Mouse (Mus musculus) 3134 (cell line): ENCODE results near the gene Dido1.
A peak's percentile ranks its signal among the peaks of the same experiment; 100 is the strongest.

Experiments used
- DNase-seq: peaks from one replicate; pipeline ENCODE4 v3.0.0-alpha.2; 2011; ENCODE audit warnings: low spot score; ENCODE audit not compliant: insufficient read length; ENCODE audit errors: extremely low read depth

The Dido1 gene

GRCm38 (mm10) chr2:180689841-180690240 is 20.0 kb downstream of the Dido1 start:
- no peak for DNase-seq

DNA sequence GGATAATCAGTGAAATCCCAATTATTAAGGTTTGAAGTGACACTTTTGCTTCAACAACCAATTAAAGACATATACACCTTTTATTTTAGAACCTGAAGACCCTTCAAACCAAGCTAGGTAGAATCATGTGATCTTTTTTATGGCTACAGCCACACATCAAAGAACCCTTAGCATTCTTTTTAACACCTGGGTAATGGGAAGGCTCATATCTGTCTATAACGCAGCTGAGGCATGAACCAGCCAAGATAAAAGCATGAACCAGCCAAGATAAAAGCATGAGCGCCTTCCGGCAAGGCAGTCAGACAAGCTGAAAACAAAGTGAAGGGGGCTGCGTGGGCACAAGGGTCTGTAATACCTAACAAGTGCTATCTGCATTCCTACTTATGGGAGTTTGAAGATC is 25.8 kb downstream of the Dido1 start:
- no peak for DNase-seq

GRCm38 (mm10) chr2:180683524-180683923 is 26.3 kb downstream of the Dido1 start:
- no peak for DNase-seq

- DNase-seq = no peak
Measured at GRCm38 (mm10) chr2:180681225-180681624, 28.6 kb downstream of the Dido1 start.

DNA sequence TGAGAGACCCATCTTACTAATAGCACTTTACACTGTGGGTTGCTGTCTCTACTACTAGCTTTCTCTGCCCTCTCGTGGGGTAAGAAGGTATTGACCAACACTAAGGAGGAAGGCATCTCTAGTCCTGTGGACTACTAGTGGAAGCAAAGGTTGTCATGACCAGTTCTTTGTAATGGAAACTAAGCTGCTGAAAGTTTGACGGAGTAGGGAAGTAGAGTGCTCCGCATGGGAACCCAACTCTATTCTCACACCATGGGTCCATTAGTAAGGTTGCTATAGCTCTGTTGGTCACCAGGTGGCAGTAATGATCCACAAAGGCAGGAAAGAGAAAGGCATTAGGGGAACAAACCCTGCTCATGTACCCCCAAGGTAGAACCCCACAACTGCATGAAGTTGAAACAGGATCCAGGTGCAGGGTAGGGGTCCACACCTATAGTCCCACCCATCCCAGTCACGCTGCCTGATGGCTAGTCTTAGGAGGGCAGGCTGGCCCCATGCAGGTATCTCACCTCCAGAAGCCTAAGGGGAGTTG is 31.1 kb downstream of the Dido1 start:
- DNase-seq = no peak

DNA sequence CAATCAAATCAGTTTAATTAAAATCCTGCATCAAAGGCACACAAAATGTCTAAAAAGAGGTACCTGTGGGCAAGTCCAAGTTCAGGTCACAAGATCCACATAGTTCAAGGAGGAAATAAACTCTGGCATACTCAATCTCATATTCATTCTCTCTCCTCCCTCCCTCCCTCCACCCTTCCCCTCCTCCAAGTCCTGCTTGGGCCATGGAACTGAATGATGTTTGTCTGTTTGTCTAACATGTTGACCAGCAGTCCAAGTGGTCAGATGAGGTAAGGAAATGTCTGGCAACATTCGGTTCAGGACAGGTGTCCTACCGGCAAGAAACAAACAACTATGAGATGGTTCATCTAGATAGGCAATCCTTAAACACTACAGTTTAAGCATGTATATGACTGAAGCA is 33.1 kb downstream of the Dido1 start:
- no peak for DNase-seq

GRCm38 (mm10) chr2:180662008-180662407 is 47.8 kb downstream of the Dido1 start:
- no peak for DNase-seq

DNA sequence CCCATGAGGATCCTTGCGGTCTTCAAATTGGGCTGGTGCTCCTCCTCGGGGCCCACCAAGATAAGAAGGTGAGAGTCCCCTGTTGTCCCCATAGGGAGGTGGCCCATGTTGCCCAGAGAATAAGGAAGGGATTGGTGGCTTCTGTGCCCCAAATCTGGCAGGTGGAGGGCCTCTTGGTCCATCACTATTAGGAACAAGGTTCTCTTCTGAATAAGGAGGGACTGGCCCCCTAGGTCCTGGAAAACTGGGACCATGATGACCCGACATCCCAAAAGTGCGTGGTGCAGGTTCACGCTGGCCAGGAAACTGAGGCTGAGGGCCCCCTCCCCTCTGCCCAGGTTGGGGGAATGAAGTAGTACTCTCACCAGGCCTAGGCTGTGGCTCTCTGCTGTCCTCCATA is 49.3 kb downstream of the Dido1 start:
- DNase-seq = no peak

- DNase-seq = peak; percentile 34
Measured at GRCm38 (mm10) chr2:180659353-180660150, 50.2 kb downstream of the Dido1 start.

- DNase-seq = no peak
Measured at GRCm38 (mm10) chr2:180658381-180658780, 51.4 kb downstream of the Dido1 start.

- peak; percentile 41 for DNase-seq
Measured at GRCm38 (mm10) chr2:180657394-180658013, 52.3 kb downstream of the Dido1 start.

DNA sequence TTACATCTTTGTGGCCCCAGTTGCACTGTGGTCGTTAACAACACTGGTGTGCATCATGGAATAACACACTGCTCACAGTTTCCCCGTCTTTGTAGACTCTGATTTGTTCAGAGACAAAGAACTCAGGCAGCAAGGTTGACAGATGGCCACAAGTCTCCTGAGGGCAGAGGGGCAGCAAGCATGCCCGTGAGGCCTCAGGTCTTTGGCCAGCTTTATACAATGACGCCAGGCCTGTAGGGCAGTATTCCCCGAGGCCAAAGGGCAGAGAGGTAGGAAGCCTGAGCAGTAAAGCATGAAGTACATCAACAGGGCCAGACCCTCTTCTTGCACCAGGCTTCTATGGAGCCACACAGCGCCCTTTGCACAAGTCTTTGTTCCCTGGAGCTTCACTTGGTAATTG is 54.6 kb downstream of the Dido1 start:
- no peak for DNase-seq

DNA sequence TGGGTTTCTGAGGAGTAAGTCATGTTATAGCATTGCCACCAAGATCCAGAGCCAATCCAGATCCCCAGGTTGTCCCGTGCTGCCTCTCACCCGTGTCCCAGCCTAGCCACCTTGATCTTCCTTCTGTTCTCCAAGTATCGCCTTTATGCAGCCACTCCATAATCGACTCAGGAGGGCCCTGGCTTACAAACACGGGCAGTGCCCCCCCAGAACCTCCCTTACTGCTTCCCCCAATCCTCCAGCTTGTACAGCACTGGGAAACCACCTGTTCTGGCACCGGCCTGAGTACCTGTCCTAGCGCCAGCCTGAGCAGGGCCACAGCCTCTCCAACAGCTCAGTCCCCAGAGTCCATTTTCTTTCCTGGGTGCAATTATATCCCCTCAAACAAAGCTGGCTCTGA is 55.1 kb downstream of the Dido1 start:
- DNase-seq = no peak

- DNase-seq = no peak
Measured at GRCm38 (mm10) chr2:180646841-180647240, 63.0 kb downstream of the Dido1 start.

DNA sequence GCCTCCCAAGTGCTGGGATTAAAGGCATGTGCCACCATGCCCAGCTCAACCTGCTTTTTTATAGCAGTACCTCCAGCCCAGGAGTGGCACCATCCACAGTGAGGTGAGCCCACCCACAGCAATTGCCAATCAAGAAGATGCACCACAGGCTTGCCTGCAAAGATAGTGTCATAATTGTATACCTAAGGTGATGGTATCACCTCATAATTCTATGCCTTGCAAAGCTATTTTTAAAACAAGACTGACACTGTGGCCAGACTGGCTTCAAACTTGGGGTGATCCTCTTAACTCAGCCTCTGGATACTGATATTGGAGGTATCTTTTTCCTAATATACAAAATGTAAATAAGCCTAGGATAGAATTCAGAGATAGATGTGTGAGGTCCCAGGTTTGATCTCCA is 66.2 kb downstream of the Dido1 start:
- no peak for DNase-seq

DNA sequence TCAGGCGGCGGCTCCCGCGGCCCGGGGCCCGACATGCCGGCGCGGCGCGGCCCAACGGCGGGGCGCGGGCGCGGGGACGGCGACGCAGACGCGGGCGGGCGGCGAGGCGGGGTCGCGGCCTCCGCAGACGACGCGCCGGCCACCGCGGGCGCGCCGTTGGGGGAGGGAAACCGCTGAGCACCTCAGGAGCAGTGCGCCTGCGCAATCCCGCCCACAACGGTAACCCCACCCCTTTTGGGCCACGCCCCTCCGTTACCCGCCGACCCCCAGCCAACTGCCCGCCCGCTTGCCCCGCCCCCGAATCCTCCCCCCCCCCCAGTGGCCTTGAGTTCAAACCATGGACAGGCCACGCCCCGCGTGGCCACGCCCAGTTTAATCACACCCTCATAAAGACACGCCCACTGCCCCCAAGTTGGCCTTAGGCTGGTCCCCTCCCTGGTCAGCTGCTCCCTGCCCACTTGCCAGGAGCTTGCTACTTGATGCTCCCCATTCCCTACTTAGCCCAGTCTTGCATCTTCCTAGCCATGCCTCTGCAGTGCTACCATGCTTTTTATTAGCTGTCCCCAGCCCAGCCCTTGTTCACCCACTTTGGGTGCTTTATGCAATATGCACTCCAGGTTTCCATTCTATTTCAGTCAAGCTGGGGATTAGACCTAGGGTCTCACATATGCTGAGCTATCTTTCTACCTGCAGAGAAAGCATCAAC is 67.1 kb downstream of the Dido1 start, which contains the start of gene Tcfl5:
Gene Tcfl5, minus strand, starts transcription at position 154 of the 706 bp plus-strand sequence.
- DNase-seq = no peak

DNA sequence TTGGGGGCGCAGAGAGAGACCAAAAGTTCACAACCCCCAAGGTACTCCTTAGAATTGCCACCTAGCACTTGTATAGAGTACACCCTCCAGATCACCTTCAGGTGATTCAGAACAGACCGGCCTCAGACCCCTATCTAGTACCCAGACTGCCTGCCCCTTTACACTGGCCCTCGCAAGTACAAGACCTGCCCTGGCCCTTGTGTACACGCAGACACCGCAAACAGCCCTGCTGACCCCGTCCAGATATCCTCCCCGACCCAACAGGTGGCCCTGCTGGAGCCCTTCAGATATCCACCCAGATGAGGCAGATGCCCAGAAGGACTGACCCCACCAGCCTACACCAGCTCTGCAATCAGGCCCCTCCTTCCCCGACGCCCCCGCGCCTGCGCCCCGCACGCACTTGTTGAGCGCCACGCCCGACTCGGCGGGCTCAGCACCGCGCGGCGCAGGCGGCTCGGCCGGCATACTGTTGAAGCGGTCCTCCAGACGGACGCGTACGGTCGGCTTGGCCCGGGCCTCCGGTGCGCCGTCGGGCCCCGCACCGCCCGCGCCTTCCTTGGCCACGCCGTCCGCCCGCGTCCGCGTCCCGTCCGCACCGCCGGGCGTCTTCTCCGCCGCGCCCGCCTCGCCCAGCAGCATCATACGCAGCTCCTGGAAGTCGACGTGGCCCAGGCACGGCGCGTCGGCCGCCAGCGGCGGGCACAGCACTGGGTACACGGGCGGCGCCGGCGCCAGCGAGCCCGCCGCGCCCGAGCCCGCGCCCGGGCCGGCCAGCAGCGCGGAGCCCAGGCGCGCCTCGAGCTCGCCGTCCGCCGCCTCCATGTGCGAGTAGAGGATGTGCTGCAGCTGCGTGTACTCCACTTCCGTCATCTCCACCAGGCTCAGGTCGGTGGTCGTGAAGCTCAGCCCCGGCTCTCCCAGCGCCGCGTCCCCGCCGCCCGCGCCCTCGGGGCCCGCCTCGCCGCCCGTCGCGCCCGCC is 67.9 kb downstream of the Dido1 start:
- no peak for DNase-seq

- DNase-seq = no peak
Measured at GRCm38 (mm10) chr2:180611882-180612281, 97.9 kb downstream of the Dido1 start.

DNA sequence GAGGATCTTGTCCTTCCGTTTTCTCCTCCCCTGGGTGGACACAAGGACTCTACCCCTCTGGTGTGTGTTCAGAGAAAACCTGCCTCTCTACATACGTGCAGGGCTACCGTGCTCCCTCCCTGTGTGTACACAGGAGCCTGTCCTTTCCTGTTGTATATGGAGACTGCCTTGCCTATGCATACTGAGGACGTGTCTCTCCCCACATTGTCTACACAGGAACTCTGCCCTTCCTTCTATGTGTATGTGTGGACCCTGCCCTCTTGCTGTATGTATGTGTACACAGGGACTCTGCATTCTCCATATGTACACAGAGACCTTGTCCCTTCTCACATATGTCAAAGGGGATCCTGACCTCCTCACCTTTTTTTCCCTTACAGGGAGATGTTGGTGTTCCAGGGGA is 99.5 kb downstream of the Dido1 start:
- DNase-seq = no peak
